Mouse (Mus musculus): ENCODE data around the gene Fam89b. TPM values are rescaled to one million over a fixed set of nuclear protein-coding genes. Genes with fewer than 3 reads are reported as not detected.

The Fam89b gene
- polyA plus RNA-seq, 1 experiment: 256 TPM

GRCm38 (mm10) chr19:5745756-5746710 lies 16.6 kb upstream of the Fam89b start:
- H3K27ac ChIP-seq (ENCODE audit: control insufficient read depth, insufficient read depth, low read depth, low read length): no peak overlapping the region
- H3K27me3 ChIP-seq (ENCODE audit: control insufficient read depth, insufficient read depth, low read length): no peaks in the 10 kb centered on the region
- no peak overlapping the region; the same call in 1 of the 2 replicates for H3K4me3 ChIP-seq (ENCODE audit: control insufficient read depth, low read depth, low read length)
- TF ChIP-seq POLR2A (IDR thresholded peaks at IDR 0.05; ENCODE audit: control insufficient read depth, low read depth, low read length) (no peak), CTCF (IDR thresholded peaks at IDR 0.05; ENCODE audit: control insufficient read depth, insufficient read depth, insufficient replicate concordance, low read depth, low read length) (no peak)
- peaks cover 27% of the 10 kb centered on the region for H3K4me1 ChIP-seq (ENCODE audit: control insufficient read depth, insufficient read depth, low read length)
- H3K36me3 ChIP-seq (ENCODE audit: control insufficient read depth, insufficient read depth, low read length): no peaks in the 10 kb centered on the region

DNA sequence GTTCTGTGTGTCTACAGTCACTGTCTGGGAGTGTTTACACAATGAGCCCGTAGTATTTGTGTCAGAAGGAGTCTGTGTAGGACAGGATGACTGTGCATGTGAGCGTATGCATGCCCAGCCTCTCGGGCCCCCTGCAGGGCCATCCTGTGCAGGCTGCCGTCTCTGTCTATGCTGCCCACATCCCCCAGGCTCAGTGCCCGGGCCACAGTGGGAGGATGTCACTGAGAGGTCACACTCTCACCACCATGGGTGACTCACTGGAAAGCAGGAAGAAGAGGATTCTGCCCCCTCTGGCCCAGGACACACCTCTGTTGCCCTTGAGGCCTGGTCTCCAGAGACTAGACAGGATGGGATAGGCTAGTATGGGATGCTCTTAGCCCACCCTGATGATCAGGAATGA lies 14.1 kb upstream of the Fam89b start:
- no peak overlapping the region for H3K27ac ChIP-seq (ENCODE audit: control insufficient read depth, insufficient read depth, low read depth, low read length)
- peaks cover 40% of the 10 kb centered on the region for H3K4me1 ChIP-seq (ENCODE audit: control insufficient read depth, insufficient read depth, low read length)
- no peaks in the 10 kb centered on the region for H3K36me3 ChIP-seq (ENCODE audit: control insufficient read depth, insufficient read depth, low read length)
- no peaks in the 10 kb centered on the region for H3K27me3 ChIP-seq (ENCODE audit: control insufficient read depth, insufficient read depth, low read length)
- TF ChIP-seq CTCF (IDR thresholded peaks at IDR 0.05; ENCODE audit: control insufficient read depth, insufficient read depth, insufficient replicate concordance, low read depth, low read length) (no peak), POLR2A (IDR thresholded peaks at IDR 0.05; ENCODE audit: control insufficient read depth, low read depth, low read length) (no peak)
- no peak overlapping the region for H3K4me3 ChIP-seq (ENCODE audit: control insufficient read depth, low read depth, low read length)

- peaks cover 40% of the 10 kb centered on the region for H3K4me1 ChIP-seq (ENCODE audit: control insufficient read depth, insufficient read depth, low read length)
- no peak overlapping the region for H3K27ac ChIP-seq (ENCODE audit: control insufficient read depth, insufficient read depth, low read depth, low read length)
- no peaks in the 10 kb centered on the region for H3K36me3 ChIP-seq (ENCODE audit: control insufficient read depth, insufficient read depth, low read length)
- TF ChIP-seq POLR2A (IDR thresholded peaks at IDR 0.05; ENCODE audit: control insufficient read depth, low read depth, low read length) (no peak), CTCF (IDR thresholded peaks at IDR 0.05; ENCODE audit: control insufficient read depth, insufficient read depth, insufficient replicate concordance, low read depth, low read length) (no peak)
- H3K4me3 ChIP-seq (ENCODE audit: control insufficient read depth, low read depth, low read length): peak overlapping the region; percentile 67
- H3K27me3 ChIP-seq (ENCODE audit: control insufficient read depth, insufficient read depth, low read length): no peaks in the 10 kb centered on the region
These were observed 12.8 kb upstream of the Fam89b start for GRCm38 (mm10) chr19:5742241-5742641.

DNA sequence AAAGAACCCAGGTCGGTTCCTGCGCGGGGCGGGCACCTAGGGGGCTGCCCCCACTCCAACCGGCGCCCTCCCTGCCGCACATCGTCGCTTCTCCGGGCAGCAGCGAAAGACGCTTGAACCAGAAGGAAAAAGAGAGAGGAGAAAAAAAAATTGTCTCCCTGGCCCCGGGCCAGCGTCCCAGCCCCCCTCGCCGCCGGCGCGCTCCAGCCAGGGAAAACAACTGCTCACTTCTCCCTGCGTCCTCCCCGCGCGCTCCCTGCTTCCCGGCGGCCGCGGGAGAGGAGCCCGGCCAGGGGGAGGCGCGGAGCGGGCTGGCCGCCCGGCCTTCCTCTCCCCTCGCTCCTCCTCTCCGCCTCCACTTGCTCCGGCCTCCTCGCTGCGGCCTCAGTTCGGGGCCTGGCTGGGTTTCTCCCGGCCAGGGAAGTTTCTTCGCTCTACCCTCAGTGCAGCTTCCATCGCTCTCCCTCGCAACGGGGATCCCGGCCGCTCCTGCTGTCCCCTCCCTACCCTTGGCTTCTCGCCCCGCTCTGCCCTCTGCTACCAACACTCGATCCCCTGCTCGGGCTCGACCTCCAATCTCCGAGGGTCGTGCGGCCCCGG lies 12.3 kb upstream of the Fam89b start:
- Histone ChIP-seq H3K36me3 (ENCODE audit: control insufficient read depth, insufficient read depth, low read length) (no peaks in the 10 kb centered on the region), H3K27me3 (ENCODE audit: control insufficient read depth, insufficient read depth, low read length) (no peaks in the 10 kb centered on the region), H3K4me3 (ENCODE audit: control insufficient read depth, low read depth, low read length) (peak overlapping the region; percentile 67), H3K4me1 (ENCODE audit: control insufficient read depth, insufficient read depth, low read length) (peaks cover 40% of the 10 kb centered on the region), H3K27ac (ENCODE audit: control insufficient read depth, insufficient read depth, low read depth, low read length) (peak overlapping the region; percentile 55; the same call in 1 of the 2 replicates)
- TF ChIP-seq POLR2A (IDR thresholded peaks at IDR 0.05; ENCODE audit: control insufficient read depth, low read depth, low read length): no peak
- no peak for TF ChIP-seq CTCF (IDR thresholded peaks at IDR 0.05; ENCODE audit: control insufficient read depth, insufficient read depth, insufficient replicate concordance, low read depth, low read length)

DNA sequence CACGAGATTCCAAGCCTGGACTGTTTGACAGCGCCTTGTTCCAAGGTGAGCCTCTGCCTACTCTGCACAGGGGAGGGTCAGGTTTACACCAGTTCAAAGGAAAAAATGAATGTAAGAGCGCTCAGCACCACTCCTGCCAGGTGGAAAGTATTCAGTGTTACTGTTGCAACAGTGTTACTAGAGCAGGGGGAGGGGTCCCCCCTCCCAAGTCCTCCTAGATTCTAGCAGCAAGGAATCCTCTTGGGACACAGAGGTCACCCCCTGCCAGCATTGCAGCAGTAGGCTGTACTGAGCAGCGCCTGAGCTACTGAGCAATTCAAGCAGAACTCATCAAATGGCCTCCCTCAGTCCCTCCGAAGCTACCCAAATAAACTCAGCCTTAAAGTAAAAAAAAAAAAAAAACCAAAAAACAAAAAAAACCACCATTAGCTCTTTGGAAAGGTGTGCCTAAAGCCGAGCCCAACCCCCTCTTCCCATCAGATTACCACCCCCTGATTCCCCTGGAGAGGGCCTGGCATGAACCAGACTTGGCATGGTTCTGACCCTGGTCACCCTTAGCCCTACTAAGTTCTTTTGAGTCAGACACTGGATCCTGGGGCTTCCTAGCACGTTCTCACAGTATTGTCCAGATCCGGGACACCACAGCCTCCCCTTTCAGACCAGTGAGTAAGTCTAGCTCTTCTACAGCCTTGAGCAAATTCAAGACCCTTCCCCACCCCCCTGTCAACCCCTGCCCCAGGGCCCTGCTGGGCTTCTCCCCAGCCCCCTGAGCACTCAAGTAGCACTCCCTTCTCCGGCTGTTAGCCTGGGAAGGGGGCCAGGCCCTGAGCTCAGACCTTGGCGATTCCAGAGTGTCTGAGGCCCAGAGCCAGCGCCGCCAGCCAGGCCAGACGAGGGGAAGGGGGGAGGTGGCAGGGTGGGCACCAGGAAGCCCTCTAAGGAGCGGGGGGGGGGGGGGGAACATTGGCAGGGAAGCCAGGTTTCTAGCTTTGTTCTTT lies 11.2 kb upstream of the Fam89b start, which contains the start of gene Ltbp3:
Ltbp3 (plus strand) TSS at position 585 of the 998 bp plus-strand sequence.
- TF ChIP-seq POLR2A (IDR thresholded peaks at IDR 0.05; ENCODE audit: control insufficient read depth, low read depth, low read length) (no peak), CTCF (IDR thresholded peaks at IDR 0.05; ENCODE audit: control insufficient read depth, insufficient read depth, insufficient replicate concordance, low read depth, low read length) (no peak)
- Histone ChIP-seq H3K4me3 (ENCODE audit: control insufficient read depth, low read depth, low read length) (peak within 1 kb of the TSS; percentile 67), H3K27me3 (ENCODE audit: control insufficient read depth, insufficient read depth, low read length) (no peaks in the 10 kb centered on the region), H3K36me3 (ENCODE audit: control insufficient read depth, insufficient read depth, low read length) (no peaks in the 10 kb centered on the region), H3K27ac (ENCODE audit: control insufficient read depth, insufficient read depth, low read depth, low read length) (peak within 1 kb of the TSS; percentile 55; the same call in 1 of the 2 replicates), H3K4me1 (ENCODE audit: control insufficient read depth, insufficient read depth, low read length) (peaks cover 36% of the 10 kb centered on the region)

DNA sequence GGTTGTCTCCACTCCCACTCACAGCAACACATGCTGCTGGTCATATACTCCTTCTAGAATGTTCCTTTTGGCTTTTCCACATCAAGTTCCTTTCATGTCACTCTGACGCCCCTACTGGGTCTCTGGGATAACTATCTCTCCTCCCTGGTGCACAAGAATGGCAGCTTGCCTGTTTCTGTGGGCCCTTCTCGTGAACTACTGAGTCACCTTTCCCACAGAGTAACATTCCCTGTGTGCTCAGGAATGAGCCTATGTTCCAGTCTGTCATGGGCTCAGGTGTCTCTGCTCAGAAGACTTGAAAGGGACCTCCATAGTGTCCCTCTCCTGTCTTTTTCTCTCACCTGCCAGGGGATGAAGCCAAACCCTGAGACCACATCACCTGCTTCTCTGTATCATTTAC lies 10.0 kb upstream of the Fam89b start:
- H3K4me3 ChIP-seq (ENCODE audit: control insufficient read depth, low read depth, low read length): no peak overlapping the region
- H3K4me1 ChIP-seq (ENCODE audit: control insufficient read depth, insufficient read depth, low read length): peaks cover 32% of the 10 kb centered on the region
- no peak overlapping the region for H3K27ac ChIP-seq (ENCODE audit: control insufficient read depth, insufficient read depth, low read depth, low read length)
- H3K27me3 ChIP-seq (ENCODE audit: control insufficient read depth, insufficient read depth, low read length): no peaks in the 10 kb centered on the region
- no peaks in the 10 kb centered on the region for H3K36me3 ChIP-seq (ENCODE audit: control insufficient read depth, insufficient read depth, low read length)
- TF ChIP-seq CTCF (IDR thresholded peaks at IDR 0.05; ENCODE audit: control insufficient read depth, insufficient read depth, insufficient replicate concordance, low read depth, low read length) (no peak), POLR2A (IDR thresholded peaks at IDR 0.05; ENCODE audit: control insufficient read depth, low read depth, low read length) (no peak)
